Mouse (Mus musculus) hindbrain, embryonic 11.5 days (tissue): ENCODE results near the gene Kctd10. TPM values are rescaled to one million over a fixed set of nuclear protein-coding genes. Genes with fewer than 3 reads are reported as not detected.
A peak's percentile ranks its signal among the peaks of the same experiment; 100 is the strongest.

ENCODE experiments used
- ATAC-seq: fragments of 200-750 bp; cut with Nextera tagmentation; 2 replicates; pipeline ENCODE4 v1.8.0; 2017; ENCODE audit warnings: mild to moderate bottlenecking, moderate TSS enrichment, moderate library complexity; ENCODE audit not compliant: low FRiP score
- DNase-seq: peaks from one replicate; pipeline ENCODE4 v3.0.0-alpha.2; 2015; ENCODE audit warnings: low spot score
- H3K27ac ChIP-seq: fragments of 300-500 bp; sonication (generic); 2 replicates; pipeline ENCODE4 v1.5.1; 2014; ENCODE audit warnings: mild to moderate bottlenecking, low read depth, low read length
- H3K27me3 ChIP-seq: fragments of 300-500 bp; sonication (generic); 2 replicates; pipeline ENCODE4 v1.6.1; 2014; ENCODE audit warnings: mild to moderate bottlenecking, low read length, moderate library complexity, mixed read lengths; ENCODE audit not compliant: control insufficient read depth, insufficient read depth
- H3K36me3 ChIP-seq: fragments of 300-500 bp; sonication (generic); 2 replicates; pipeline ENCODE4 v1.6.1; 2014; ENCODE audit warnings: mild to moderate bottlenecking, low read length, moderate library complexity, mixed read lengths; ENCODE audit not compliant: control insufficient read depth, insufficient read depth
- H3K4me1 ChIP-seq: fragments of 300-500 bp; sonication (generic); replicated peaks from 2 replicates; pipeline ENCODE4 v1.6.1; 2014; ENCODE audit warnings: low read length, mixed read lengths; ENCODE audit not compliant: control insufficient read depth, insufficient read depth
- H3K4me2 ChIP-seq: fragments of 300-500 bp; sonication (generic); replicated peaks from 2 replicates; pipeline ENCODE4 v1.6.1; 2014; ENCODE audit warnings: mild to moderate bottlenecking, low read depth, low read length
- H3K4me3 ChIP-seq: fragments of 300-500 bp; sonication (generic); 2 replicates; pipeline ENCODE4 v1.5.1; 2014; ENCODE audit warnings: low read depth, low read length
- H3K9ac ChIP-seq: fragments of 300-500 bp; sonication (generic); 2 replicates; pipeline ENCODE4 v1.6.1; 2014; ENCODE audit warnings: low read depth, low read length
- H3K9me3 ChIP-seq: fragments of 300-500 bp; sonication (generic); 2 replicates; pipeline ENCODE4 v1.6.1; 2016; ENCODE audit warnings: low read length; ENCODE audit not compliant: control insufficient read depth
- WGBS: fragments of 180-500 bp; shearing (Covaris S2); extraction: QIAGEN DNeasy Blood & Tissue Kit; methylation state at CpG from one replicate; pipeline ENCODE4 v1.1.7; 2014; 5-methylcytosine and 5-hydroxymethylcytosine counted together
- polyA plus RNA-seq: library from polyadenylated mRNA; unstranded; fragments of >200 nt; fragmentation: Nextera tagmentation; extraction: Ambion mirVana; gene quantifications from 2 replicates; pipeline ENCODE4 v1.2.1, GENCODE M21; 2014

Gene Kctd10
- polyA plus RNA-seq, result 104 and 115 TPM in 2 replicates

DNA sequence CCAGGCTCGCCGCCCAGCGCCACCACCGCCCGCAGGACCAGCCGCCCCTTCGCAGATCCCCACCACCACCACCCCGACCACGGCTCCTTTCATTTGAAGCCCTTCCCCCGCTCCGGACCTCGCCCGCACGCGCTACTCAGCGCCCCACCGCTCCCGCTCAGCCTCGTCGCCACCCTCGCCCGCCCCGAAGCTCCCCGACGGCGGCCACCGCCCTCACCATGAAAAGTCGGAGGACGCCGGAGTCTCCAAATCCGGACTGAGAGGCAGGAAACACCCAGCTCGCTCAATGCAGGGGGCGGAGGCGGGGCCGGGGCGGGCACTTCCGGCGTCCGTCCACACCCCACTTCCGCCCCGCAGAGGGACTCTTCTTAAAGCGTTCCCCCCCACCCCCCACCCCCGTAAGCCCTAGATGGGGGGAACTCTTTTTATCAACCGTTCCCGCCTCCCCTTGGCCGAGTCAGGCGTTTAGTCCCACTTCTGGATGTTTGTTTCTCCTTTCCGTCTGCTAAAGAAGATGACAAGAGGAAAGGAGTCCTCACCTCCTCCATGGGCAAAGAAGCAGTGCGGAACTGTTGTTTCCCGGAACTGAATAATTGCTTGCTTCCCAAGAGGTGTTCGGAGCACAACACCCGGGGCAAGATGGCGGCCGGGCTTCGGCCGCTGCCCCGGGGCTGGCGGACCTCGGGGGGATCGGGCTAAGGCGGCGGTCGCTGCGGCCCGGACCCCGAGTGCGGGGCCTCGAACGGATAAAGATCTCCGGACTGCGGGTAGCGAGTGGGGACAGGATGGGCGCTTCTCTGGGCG is at the start of gene Kctd10, which contains the start of gene Ube3b:
Gene Kctd10, minus strand, starts transcription at position 300 of the 804 bp plus-strand sequence.
Gene Ube3b, plus strand, starts transcription at position 399 of the 804 bp plus-strand sequence.
- Histone ChIP-seq H3K27me3 (no peaks in the 10 kb centered on the region), H3K4me3 (peak within 1 kb of the TSS; percentile 73), H3K36me3 (peaks cover 1% of the 10 kb centered on the region; the same call in 1 of the 2 replicates), H3K27ac (peak within 1 kb of the TSS; percentile 84), H3K4me1 (no peaks in the 10 kb centered on the region; the same call in 1 of the 2 replicates), H3K9ac (peak within 1 kb of the TSS; percentile 91), H3K9me3 (no peaks in the 10 kb centered on the region), H3K4me2 (peak within 1 kb of the TSS; percentile 83)
- ATAC-seq, result peak; percentile 94
- WGBS, result under 1% methylated on average over 57 of the region's 74 CpGs
- peak; percentile 91 for DNase-seq

DNA sequence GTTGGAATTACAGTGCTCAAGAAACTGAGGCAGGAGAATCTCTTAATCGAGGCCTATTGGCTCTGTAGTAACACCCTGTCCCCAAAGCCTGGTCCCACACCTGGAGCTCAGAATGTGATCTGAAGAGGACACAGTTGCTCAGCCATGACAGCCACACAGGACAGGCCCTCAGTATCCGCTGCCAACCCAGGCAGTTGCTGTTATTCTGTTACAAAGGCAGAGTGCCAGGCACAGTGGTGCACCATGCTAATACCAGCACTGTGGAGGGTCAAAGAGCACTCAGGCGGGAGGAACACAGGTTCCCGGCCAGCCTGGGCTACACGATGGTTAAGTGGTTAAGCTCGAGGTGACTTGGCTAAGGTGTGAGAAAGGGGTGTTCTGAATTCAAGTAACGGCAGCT is 49.5 kb upstream of the Kctd10 start:
- H3K27ac ChIP-seq, result no peak overlapping the region
- DNase-seq (no peak), ATAC-seq (no peak)
- no peaks in the 10 kb centered on the region for H3K36me3 ChIP-seq
- H3K27me3 ChIP-seq, result no peaks in the 10 kb centered on the region
- no peak overlapping the region for H3K4me2 ChIP-seq
- no peaks in the 10 kb centered on the region for H3K4me1 ChIP-seq
- WGBS, result 89% methylated on average over 7 of the region's 7 CpGs
- H3K9me3 ChIP-seq, result no peaks in the 10 kb centered on the region
- H3K4me3 ChIP-seq, result no peak overlapping the region
- H3K9ac ChIP-seq, result no peak overlapping the region

DNA sequence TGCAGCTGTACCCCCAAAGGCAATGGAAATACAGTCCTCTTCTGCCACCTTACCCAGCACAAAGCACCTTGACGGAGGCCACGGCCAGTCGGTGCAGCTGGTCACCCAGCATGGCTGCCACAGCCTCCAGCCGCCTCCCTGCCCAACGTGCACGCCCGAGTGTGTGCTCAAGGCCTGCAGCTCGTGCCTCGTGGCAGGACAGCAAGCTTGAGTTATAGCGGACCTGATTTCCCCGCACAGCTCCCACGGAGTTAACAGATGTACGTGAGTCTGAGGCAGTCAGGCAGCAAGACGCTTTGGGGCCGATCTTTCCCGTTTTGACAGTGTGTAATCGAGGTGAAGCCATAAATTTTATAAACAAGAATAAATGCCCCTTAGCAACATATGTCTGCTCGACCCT is 48.3 kb upstream of the Kctd10 start:
- ATAC-seq (no peak), DNase-seq (no peak)
- Histone ChIP-seq H3K27me3 (no peaks in the 10 kb centered on the region), H3K4me1 (no peaks in the 10 kb centered on the region), H3K9me3 (no peaks in the 10 kb centered on the region), H3K4me3 (no peak overlapping the region), H3K27ac (no peak overlapping the region), H3K36me3 (no peaks in the 10 kb centered on the region), H3K9ac (no peak overlapping the region), H3K4me2 (no peak overlapping the region)
- WGBS, result 84% methylated on average over 18 of the region's 18 CpGs

DNA sequence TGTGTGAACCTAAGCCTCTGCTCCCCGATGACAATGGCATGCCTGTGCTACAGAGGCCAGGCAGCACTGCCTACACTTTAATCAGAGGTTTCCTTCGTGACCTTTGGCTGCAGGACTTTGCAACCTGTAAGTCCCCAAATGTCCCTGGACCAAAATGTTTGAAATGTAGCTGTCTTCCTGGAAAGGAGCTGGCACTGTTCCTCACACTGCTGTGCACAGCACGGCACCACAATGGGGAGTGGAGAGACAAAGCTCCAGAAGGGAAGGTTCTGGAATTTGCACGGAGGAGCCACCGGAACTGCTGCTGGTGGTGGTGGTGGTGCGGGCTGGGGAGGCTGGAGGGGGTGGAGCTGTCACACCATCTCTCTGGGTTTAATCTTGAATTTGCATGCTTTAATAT is 46.4 kb upstream of the Kctd10 start:
- no peak overlapping the region for H3K27ac ChIP-seq
- 81% methylated on average over 6 of the region's 6 CpGs for WGBS
- no peak overlapping the region for H3K4me3 ChIP-seq

DNA sequence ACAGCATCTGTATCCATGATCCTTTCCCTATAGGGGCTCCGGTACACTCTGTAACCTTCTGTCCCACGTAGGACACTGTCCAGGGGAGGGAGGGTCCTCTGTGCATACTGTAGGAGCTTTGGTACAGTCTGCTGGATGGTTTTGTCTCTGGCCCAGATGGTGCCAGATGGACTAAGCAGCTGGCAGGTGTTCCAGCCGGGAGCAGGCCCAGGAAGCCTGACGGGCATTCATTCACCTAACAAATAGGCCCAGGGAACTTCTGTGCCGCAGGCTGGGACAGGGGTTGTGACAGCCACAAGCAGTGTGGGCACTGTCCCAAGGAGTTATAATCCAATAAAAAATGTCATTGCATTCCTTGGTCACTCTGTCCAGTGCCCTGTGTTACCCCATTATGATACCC is 43.7 kb upstream of the Kctd10 start:
- ATAC-seq, result no peak

More for the DNA sequence above, 46.4 kb upstream of the Kctd10 start:
- Histone ChIP-seq H3K36me3 (no peaks in the 10 kb centered on the region), H3K27me3 (no peaks in the 10 kb centered on the region), H3K9ac (no peak overlapping the region), H3K9me3 (no peaks in the 10 kb centered on the region), H3K4me2 (no peak overlapping the region), H3K4me1 (no peaks in the 10 kb centered on the region)
- ATAC-seq (no peak), DNase-seq (no peak)

DNA sequence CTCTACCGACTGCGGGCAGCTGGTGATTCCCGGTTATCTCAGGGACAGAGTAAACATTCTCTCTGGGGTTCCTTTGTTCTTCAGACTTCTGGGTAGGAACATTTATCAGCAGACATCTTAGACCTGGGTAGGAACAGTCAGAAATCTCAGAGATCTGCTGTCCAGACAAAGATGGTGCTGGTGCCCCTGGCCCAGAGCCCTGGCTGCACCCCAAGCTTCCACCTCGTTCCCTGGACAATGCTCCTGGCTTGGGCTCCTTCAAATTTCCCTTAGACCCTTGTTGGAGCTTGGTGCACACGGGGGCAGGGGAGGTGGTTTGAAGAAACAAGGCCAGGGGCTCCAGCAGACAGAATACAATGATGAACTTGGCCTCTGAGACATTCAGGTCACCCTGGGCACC is 42.3 kb upstream of the Kctd10 start:
- Histone ChIP-seq H3K9ac (no peak overlapping the region), H3K4me1 (no peaks in the 10 kb centered on the region), H3K27me3 (no peaks in the 10 kb centered on the region), H3K4me2 (no peak overlapping the region), H3K9me3 (no peaks in the 10 kb centered on the region), H3K27ac (no peak overlapping the region), H3K4me3 (no peak overlapping the region), H3K36me3 (0 out of 2 replicates have a peak, but pooled peaks cover 7% of the 10 kb centered on the region)
- no peak for ATAC-seq
- DNase-seq, result no peak
- WGBS, result 39% methylated on average over 5 of the region's 5 CpGs

More for the DNA sequence above, 43.7 kb upstream of the Kctd10 start:
- H3K4me3 ChIP-seq, result no peak overlapping the region
- no peak overlapping the region for H3K4me2 ChIP-seq
- no peaks in the 10 kb centered on the region for H3K27me3 ChIP-seq
- no peaks in the 10 kb centered on the region for H3K4me1 ChIP-seq
- H3K9me3 ChIP-seq, result no peaks in the 10 kb centered on the region
- H3K27ac ChIP-seq, result no peak overlapping the region
- 0 out of 2 replicates have a peak overlapping the region, but pooled peaks have one; percentile 15 for H3K9ac ChIP-seq
- H3K36me3 ChIP-seq, result 0 out of 2 replicates have a peak, but pooled peaks cover 7% of the 10 kb centered on the region
- 75% methylated on average over 5 of the region's 5 CpGs for WGBS
- DNase-seq, result no peak

DNA sequence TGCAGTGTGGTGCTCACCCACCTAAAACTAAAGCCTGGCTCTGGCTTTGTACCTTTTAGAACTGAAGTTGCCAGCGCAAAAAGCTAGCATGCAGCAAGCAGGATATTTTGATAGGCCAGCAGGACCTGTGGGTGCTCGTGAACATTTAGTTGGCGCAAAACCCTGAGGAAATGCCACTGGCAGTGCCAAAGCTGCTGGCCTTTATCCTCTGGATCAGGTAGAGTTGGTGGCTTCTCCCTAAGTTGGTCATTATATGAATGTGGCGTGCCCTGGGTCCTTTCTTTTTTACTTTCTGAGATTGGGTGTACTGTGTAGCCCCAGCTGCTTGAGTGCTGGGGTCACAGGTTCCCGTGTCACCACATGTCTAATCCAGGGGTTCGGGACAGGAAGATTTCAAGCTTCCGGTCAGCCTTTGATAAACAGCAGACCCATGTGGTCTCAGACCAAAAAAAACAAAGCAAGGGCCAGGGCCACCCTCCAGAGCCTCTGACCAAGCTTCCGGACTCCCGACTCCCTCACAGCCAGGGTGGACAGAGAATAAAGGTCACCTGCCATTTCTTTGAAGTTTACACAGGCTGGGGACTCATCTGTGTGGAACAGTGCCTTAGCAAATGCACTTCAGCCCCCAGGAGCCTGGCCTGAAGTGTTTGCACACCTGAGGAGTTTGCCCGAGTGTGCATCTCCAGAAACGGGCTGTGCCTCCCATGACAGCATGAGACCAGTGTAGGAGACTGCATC is 41.4 kb upstream of the Kctd10 start:
- Histone ChIP-seq H3K4me2 (no peak overlapping the region), H3K36me3 (0 out of 2 replicates have a peak, but pooled peaks cover 7% of the 10 kb centered on the region), H3K4me3 (no peak overlapping the region), H3K9me3 (no peaks in the 10 kb centered on the region), H3K27ac (no peak overlapping the region), H3K27me3 (no peaks in the 10 kb centered on the region), H3K4me1 (no peaks in the 10 kb centered on the region), H3K9ac (no peak overlapping the region)
- no peak for ATAC-seq
- WGBS, result 75% methylated on average over 11 of the region's 11 CpGs
- DNase-seq, result no peak

DNA sequence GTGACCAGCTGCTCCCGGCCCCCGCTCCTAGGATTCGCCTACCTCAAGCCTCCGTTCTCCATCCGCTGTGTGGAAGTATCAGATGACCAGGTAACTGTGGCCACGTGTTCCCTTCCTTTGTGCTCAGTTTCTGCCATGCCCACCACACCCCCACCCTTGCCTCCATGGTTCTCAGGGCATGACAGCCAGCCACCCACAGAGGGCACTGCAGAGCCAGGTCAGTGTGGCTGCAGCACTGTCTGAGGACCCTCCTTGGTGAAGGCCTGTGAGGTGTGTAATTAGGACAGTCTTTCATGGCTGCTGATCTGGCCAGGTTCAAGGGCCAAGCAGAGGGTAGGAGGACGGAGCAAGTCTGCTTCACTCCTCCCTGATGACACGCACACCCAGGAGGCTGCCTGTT is 38.2 kb upstream of the Kctd10 start:
- peak; percentile 47 for DNase-seq
- H3K9me3 ChIP-seq, result no peaks in the 10 kb centered on the region
- no peaks in the 10 kb centered on the region for H3K27me3 ChIP-seq
- peak; percentile 12; the same call in 1 of the 2 replicates for ATAC-seq
- no peak overlapping the region for H3K9ac ChIP-seq
- no peak overlapping the region for H3K27ac ChIP-seq
- 82% methylated on average over 8 of the region's 8 CpGs for WGBS
- H3K36me3 ChIP-seq, result 0 out of 2 replicates have a peak, but pooled peaks cover 12% of the 10 kb centered on the region
- no peak overlapping the region for H3K4me3 ChIP-seq
- H3K4me2 ChIP-seq, result no peak overlapping the region
- no peaks in the 10 kb centered on the region for H3K4me1 ChIP-seq
